Mouse (Mus musculus) stomach, embryonic 14.5 days (tissue): ENCODE data around the gene Asic2. TPM values are rescaled to one million over a fixed set of nuclear protein-coding genes. Genes with fewer than 3 reads are reported as not detected.

Experiments used
- ATAC-seq: fragments of 200-750 bp; cut with Nextera tagmentation; 2 replicates; pipeline ENCODE4 v1.8.0; 2017; ENCODE audit warnings: low read depth, moderate TSS enrichment; ENCODE audit not compliant: insufficient number of reproducible peaks, insufficient read depth, low FRiP score
- H3K27ac ChIP-seq: fragments of 300-500 bp; sonication (generic); 2 replicates; pipeline ENCODE4 v1.5.1; 2014; ENCODE audit warnings: mild to moderate bottlenecking, low read length, moderate library complexity, mixed read lengths
- H3K27me3 ChIP-seq: fragments of 300-500 bp; sonication (generic); 2 replicates; pipeline ENCODE4 v1.6.1; 2014; ENCODE audit warnings: low read length, control low read depth, mixed read lengths; ENCODE audit not compliant: control insufficient read depth, insufficient read depth
- H3K36me3 ChIP-seq: fragments of 300-500 bp; sonication (generic); 2 replicates; pipeline ENCODE4 v1.6.1; 2014; ENCODE audit warnings: mild to moderate bottlenecking, control low read depth, low read length, moderate library complexity, mixed read lengths; ENCODE audit not compliant: control insufficient read depth, insufficient read depth
- H3K4me1 ChIP-seq: fragments of 300-500 bp; sonication (generic); 2 replicates; pipeline ENCODE4 v1.6.1; 2014; ENCODE audit warnings: low read length, control low read depth, mixed read lengths; ENCODE audit not compliant: control insufficient read depth, insufficient read depth
- H3K4me2 ChIP-seq: fragments of 300-500 bp; sonication (generic); replicated peaks from 2 replicates; pipeline ENCODE4 v1.6.1; 2014; ENCODE audit warnings: low read depth, low read length, control low read depth
- H3K4me3 ChIP-seq: fragments of 300-500 bp; sonication (generic); 2 replicates; pipeline ENCODE4 v1.5.1; 2014; ENCODE audit warnings: low read depth, low read length, control low read depth
- H3K9ac ChIP-seq: fragments of 300-500 bp; sonication (generic); replicated peaks from 2 replicates; pipeline ENCODE4 v1.6.1; 2014; ENCODE audit warnings: low read depth, mild to moderate bottlenecking, control low read depth, low read length, moderate library complexity, mixed read lengths
- H3K9me3 ChIP-seq: fragments of 300-500 bp; sonication (generic); 2 replicates; pipeline ENCODE4 v1.6.1; 2016; ENCODE audit warnings: low read depth, low read length, control low read depth; ENCODE audit not compliant: control insufficient read depth
- WGBS: fragments of 180-500 bp; shearing (Covaris S2); extraction: QIAGEN DNeasy Blood & Tissue Kit; methylation state at CpG from one replicate; pipeline ENCODE4 v1.1.7; 2014; 5-methylcytosine and 5-hydroxymethylcytosine counted together
- polyA plus RNA-seq: library from polyadenylated mRNA; unstranded; fragments of >200 nt; fragmentation: Nextera tagmentation; extraction: Ambion mirVana; gene quantifications from 2 replicates; pipeline ENCODE4 v1.2.1, GENCODE M21; 2014

The Asic2 gene
- polyA plus RNA-seq, 1 experiment from 2014 or later: 0.27 TPM

GRCm38 (mm10) chr11:80853014-80853413 is 1115.2 kb downstream of the Asic2 start:
- H3K4me1 ChIP-seq: no peaks in the 10 kb centered on the region
- H3K4me3 ChIP-seq: no peak overlapping the region
- no peaks in the 10 kb centered on the region for H3K36me3 ChIP-seq
- ATAC-seq: no peak
- WGBS: 24% methylated on average over 3 of the region's 3 CpGs
- H3K9me3 ChIP-seq: no peaks in the 10 kb centered on the region
- no peak overlapping the region for H3K9ac ChIP-seq
- H3K27me3 ChIP-seq: no peaks in the 10 kb centered on the region
- H3K4me2 ChIP-seq: no peak overlapping the region
- H3K27ac ChIP-seq: no peak overlapping the region

- H3K27ac ChIP-seq: no peak overlapping the region
- no peak overlapping the region for H3K4me2 ChIP-seq
- WGBS: 46% methylated on average over 5 of the region's 5 CpGs
- no peaks in the 10 kb centered on the region for H3K9me3 ChIP-seq
- H3K4me3 ChIP-seq: no peak overlapping the region
- H3K9ac ChIP-seq: no peak overlapping the region
- H3K36me3 ChIP-seq: no peaks in the 10 kb centered on the region
- no peaks in the 10 kb centered on the region for H3K4me1 ChIP-seq
- H3K27me3 ChIP-seq: no peaks in the 10 kb centered on the region
- no peak for ATAC-seq
Observed at GRCm38 (mm10) chr11:80851859-80852258, 1116.4 kb downstream of the Asic2 start.

GRCm38 (mm10) chr11:80848131-80848530 is 1120.1 kb downstream of the Asic2 start:
- H3K9me3 ChIP-seq: no peaks in the 10 kb centered on the region
- H3K27me3 ChIP-seq: no peaks in the 10 kb centered on the region
- H3K27ac ChIP-seq: no peak overlapping the region
- H3K9ac ChIP-seq: no peak overlapping the region
- no peak overlapping the region for H3K4me2 ChIP-seq
- WGBS: 48% methylated on average over 5 of the region's 5 CpGs
- H3K4me1 ChIP-seq: no peaks in the 10 kb centered on the region
- no peak for ATAC-seq
- H3K36me3 ChIP-seq: no peaks in the 10 kb centered on the region
- no peak overlapping the region for H3K4me3 ChIP-seq

GRCm38 (mm10) chr11:80846115-80846514 is 1122.1 kb downstream of the Asic2 start:
- H3K4me3 ChIP-seq: no peak overlapping the region
- no peak overlapping the region for H3K9ac ChIP-seq
- ATAC-seq: no peak
- H3K4me2 ChIP-seq: no peak overlapping the region
- no peaks in the 10 kb centered on the region for H3K36me3 ChIP-seq
- H3K9me3 ChIP-seq: no peaks in the 10 kb centered on the region
- no peaks in the 10 kb centered on the region for H3K27me3 ChIP-seq
- no peak overlapping the region for H3K27ac ChIP-seq
- no peaks in the 10 kb centered on the region for H3K4me1 ChIP-seq
- 36% methylated on average over 3 of the region's 3 CpGs for WGBS

- Histone ChIP-seq H3K9me3 (no peaks in the 10 kb centered on the region), H3K27me3 (no peaks in the 10 kb centered on the region), H3K4me2 (no peak overlapping the region), H3K9ac (no peak overlapping the region), H3K4me3 (no peak overlapping the region), H3K4me1 (no peaks in the 10 kb centered on the region), H3K36me3 (no peaks in the 10 kb centered on the region), H3K27ac (no peak overlapping the region)
- ATAC-seq: no peak
- 41% methylated on average over 7 of the region's 7 CpGs for WGBS
Observed at GRCm38 (mm10) chr11:80845486-80845885, 1122.8 kb downstream of the Asic2 start.

GRCm38 (mm10) chr11:80843435-80843834 is 1124.8 kb downstream of the Asic2 start:
- ATAC-seq: no peak
- H3K27me3 ChIP-seq: no peaks in the 10 kb centered on the region
- no peak overlapping the region for H3K4me3 ChIP-seq
- WGBS: 73% methylated on average over 2 of the region's 2 CpGs
- no peaks in the 10 kb centered on the region for H3K36me3 ChIP-seq
- no peak overlapping the region for H3K4me2 ChIP-seq
- H3K27ac ChIP-seq: no peak overlapping the region
- H3K4me1 ChIP-seq: no peaks in the 10 kb centered on the region
- no peak overlapping the region for H3K9ac ChIP-seq
- no peaks in the 10 kb centered on the region for H3K9me3 ChIP-seq

GRCm38 (mm10) chr11:80838724-80839123 is 1129.5 kb downstream of the Asic2 start:
- Histone ChIP-seq H3K9me3 (no peaks in the 10 kb centered on the region), H3K4me3 (no peak overlapping the region), H3K4me2 (no peak overlapping the region), H3K9ac (no peak overlapping the region), H3K4me1 (no peaks in the 10 kb centered on the region), H3K27me3 (no peaks in the 10 kb centered on the region), H3K27ac (no peak overlapping the region), H3K36me3 (no peaks in the 10 kb centered on the region)
- no peak for ATAC-seq
- 84% methylated on average over 1 of the region's 1 CpGs for WGBS

GRCm38 (mm10) chr11:80835841-80836240 is 1132.4 kb downstream of the Asic2 start:
- no peak overlapping the region for H3K27ac ChIP-seq
- no peak for ATAC-seq

GRCm38 (mm10) chr11:80835395-80835794 is 1132.9 kb downstream of the Asic2 start:
- no peak for ATAC-seq
- 70% methylated on average over 2 of the region's 2 CpGs for WGBS

More at GRCm38 (mm10) chr11:80835841-80836240, 1132.4 kb downstream of the Asic2 start:
- Histone ChIP-seq H3K36me3 (no peaks in the 10 kb centered on the region), H3K4me3 (no peak overlapping the region), H3K9ac (no peak overlapping the region), H3K4me1 (no peaks in the 10 kb centered on the region), H3K9me3 (no peaks in the 10 kb centered on the region), H3K4me2 (no peak overlapping the region), H3K27me3 (no peaks in the 10 kb centered on the region)
- 57% methylated on average over 4 of the region's 4 CpGs for WGBS

More at GRCm38 (mm10) chr11:80835395-80835794, 1132.9 kb downstream of the Asic2 start:
- H3K9ac ChIP-seq: no peak overlapping the region
- H3K27me3 ChIP-seq: no peaks in the 10 kb centered on the region
- H3K4me3 ChIP-seq: no peak overlapping the region
- H3K27ac ChIP-seq: no peak overlapping the region
- H3K36me3 ChIP-seq: no peaks in the 10 kb centered on the region
- H3K4me2 ChIP-seq: no peak overlapping the region
- no peaks in the 10 kb centered on the region for H3K9me3 ChIP-seq
- H3K4me1 ChIP-seq: no peaks in the 10 kb centered on the region
